Mouse (Mus musculus): ENCODE data around the gene Ctnnd2. TPM values are rescaled to one million over a fixed set of nuclear protein-coding genes. Genes with fewer than 3 reads are reported as not detected.

The Ctnnd2 gene
- polyA plus RNA-seq, 3 experiments from 2014 or later, result 0.27 TPM; not detected in 2

DNA sequence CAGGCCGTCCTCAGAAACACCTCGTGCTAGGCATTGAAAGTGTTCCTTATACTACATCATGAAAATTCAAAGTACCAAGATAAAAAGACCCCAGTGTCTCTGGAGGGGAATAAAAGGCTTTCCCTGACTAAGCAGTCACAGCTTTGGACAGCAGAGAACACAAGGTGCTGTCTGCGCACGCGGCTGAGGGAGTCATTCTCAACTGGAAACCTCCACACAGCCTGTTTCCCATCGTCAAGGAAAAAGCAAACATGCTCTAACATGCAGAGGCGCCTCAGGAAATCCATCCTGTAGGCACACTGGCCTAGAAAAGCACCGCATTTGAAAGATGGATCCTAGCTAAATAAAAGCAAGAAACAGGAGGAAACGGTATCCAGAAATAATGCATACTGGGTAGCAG is 483.0 kb downstream of the Ctnnd2 start:
- ATAC-seq, result no peak

DNA sequence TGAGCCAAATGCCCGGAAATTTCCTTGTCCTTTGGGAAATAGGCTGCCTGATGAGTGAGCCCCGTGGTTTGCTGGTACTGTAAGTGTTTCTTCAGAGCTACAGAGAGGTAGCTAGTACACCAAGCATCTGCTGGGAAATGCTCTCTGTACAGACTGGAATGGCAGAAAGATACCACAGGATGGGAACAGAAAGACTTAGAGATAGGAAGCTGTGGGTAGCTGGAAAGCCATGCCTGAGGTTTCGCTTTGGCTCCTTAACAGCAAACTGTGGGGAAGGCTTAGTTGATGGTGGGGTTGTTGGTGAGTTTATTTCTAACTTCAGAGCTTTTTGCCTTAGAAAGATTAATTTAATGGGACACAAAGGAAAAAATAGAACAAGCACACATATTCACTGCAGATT is 485.2 kb downstream of the Ctnnd2 start:
- no peak for ATAC-seq

DNA sequence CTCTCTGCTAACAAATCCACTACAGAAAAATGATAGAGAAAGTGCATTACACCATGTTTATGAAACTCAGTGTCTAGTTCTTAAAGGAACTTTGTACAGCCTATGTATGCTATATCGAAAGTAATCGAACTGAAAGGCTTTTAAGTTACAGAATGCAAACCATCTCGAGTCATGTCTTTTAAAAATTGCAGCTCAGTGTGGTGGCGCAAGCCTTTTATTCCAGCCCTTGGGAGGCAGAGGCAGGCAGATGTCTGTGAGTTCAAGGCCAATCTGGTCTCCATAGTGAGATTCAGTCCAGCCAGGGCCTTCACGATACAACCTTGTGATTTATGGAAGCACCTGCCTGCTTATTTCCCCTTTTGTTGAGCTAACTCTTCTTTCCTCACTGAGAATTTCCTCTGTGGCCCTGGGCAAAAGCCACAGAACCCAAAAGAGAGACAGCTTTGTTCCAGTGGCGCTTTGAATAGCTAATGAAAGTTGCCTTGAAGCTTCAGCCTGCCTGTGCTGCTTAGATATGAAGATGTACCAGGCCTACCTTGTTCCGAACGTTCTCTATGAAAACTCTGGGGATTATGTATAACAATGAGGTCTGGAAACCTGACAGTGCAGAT is 488.3 kb downstream of the Ctnnd2 start:
- no peak for ATAC-seq

DNA sequence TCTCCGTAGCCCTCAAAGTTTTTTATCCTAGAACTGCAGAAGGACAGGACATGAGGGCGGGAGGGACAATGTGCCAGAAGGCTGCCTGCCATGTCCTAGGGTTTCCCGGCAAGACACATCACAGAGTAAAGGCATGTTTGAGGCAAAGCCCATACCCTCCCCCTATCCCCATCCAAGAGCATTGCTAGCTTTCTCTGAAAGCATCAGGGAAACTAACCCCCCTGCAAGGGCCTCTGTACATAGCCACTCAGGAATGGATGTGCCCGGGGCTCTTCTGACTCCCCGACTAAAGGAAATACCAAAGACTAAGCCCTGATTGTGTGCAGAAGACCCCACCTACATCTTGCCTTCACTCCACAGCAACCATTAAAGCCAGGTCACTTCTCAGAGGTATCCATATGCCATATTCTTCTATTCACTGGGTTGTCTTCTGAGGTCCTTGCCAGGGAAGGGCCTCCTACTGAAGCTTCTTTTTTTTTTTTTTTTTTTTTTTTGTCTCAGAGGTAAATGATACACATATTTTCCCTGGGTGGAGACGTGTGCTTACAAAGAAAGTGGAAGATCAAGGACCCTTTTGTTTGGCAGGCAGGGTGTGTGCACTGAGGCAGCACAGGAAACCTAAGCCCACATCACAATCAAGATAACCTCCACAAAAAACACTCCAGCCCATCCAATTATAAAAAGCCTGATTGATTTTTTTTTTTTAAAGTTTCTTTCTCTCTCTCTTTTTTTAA is 489.5 kb downstream of the Ctnnd2 start:
- ATAC-seq, result no peak

DNA sequence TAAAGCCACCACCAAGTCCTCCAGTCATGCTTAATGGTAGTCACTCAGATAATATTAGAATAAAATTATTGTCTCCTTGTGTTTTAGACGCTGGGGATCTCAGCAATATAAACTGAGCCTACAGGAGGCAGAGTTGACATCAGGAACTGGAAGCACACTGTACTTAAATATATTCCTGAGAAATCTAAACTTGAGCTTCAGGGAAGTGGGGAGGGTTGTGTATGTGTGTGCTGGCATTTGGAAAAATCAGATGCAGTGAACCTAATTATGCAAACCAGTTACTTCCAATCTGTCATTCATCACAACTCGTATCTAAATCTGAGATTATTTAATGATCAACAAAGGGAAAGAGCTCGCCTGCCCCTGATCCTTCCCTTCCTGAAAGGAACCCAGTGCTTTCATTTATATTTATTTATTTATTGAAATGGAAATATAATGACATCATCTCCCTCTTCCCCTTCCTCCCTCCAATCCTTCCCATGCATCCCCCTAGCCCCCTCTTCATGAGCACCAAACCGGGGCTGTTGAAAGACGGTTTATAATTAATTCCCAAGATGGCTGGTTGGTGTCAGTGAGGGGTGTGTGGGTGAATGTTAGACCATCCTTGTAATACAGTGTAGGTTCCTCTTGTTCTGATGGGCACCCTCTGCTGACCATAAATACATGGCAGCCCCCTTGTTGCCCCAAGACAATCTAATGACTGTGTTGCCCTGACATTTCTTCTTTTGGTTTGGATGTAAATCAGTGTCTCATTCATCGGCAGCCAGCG is 495.6 kb downstream of the Ctnnd2 start:
- no peak for ATAC-seq

DNA sequence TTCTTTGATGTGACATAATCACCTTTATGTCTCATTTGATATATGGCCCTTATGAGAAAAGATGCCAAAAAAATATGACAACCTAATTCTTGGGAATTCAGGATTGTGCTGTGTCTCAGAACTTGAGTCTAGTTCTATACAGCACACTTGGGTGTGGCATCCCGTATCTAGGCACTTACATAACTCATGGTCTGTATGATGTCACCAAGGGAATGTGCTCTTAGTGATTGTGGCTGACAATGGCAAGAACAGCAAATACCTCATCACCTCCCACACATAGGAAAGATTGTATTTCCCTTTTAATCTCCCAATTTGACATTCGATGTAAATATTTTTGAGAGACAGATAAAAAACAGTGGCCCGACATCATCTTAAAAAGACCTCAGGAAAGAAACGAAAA is 509.5 kb downstream of the Ctnnd2 start:
- ATAC-seq, result no peak

DNA sequence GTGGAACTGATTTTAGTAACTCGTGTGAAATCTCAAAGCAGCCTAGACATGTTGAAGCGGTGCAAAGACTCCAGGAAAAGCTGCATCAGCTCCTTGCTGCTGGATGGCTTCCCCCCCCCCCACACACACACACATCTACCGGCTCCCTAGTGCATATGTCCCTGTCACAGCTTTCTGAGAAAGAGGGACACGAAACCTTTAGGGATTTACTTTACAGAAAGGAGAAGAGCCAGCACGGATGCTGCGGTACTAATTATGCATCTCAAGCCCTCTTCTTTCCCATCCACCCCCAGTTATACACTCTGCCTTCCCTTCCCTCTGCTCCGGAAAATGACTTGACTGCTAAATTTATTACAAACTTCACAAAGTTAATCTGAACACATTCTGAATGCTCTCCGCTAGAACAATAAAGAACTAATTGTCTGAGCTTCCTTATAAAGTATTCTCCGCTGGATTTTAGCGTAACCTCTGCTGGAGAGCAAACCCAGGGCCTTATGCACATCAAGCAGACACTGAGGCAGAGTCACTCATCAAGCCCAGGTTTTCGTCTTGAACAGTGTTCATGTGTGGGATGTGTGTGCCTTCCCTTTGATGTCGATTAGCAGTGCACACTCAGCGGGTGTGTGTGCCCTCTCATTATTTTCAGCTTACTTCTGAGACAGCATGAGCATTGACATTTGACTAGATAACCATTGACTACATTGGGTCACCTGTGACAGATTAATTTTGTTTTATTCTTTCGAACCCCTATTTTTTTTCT is 510.1 kb downstream of the Ctnnd2 start:
- no peak for ATAC-seq

DNA sequence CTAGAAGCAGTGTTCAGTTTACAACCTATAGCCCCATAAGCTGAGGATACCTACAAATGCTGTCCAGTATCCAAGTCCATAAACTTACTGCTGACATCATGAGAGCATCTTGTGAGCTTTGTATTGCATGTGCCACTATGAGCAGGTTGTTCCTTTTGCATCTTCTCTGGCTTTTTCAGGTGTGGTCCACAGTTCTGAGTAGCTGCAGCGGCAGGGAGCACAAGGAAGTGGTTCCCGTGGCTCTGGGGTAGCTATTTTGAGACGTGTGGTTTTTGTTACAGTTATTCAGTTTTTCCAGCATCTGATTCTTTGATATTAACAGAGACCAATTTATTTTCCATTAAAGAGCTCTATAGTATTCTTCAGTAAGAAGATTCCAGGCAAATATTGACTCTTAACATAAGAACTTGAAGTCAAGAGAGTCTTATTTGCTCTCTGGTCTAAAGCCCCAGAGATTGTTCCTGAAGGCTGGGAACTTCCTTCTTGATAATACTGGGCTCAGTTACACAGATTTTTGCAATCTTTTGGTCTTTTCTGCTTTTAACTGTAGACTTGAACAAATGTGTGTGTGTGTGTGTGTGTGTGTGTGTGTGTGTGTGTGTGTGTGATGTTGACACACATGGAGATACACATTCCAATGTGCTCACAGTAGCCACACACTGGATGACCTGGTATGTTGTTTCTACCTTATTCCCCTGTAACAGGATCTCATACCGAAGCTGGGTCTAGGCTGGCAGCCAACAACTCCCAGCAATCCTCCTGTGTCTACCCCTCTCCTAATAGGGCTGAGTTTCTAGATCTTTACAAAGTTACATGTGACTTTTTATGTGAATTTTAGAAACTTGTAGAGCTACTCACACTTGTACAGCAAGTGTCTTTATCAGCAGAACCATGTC is 514.1 kb downstream of the Ctnnd2 start:
- ATAC-seq, result no peak

DNA sequence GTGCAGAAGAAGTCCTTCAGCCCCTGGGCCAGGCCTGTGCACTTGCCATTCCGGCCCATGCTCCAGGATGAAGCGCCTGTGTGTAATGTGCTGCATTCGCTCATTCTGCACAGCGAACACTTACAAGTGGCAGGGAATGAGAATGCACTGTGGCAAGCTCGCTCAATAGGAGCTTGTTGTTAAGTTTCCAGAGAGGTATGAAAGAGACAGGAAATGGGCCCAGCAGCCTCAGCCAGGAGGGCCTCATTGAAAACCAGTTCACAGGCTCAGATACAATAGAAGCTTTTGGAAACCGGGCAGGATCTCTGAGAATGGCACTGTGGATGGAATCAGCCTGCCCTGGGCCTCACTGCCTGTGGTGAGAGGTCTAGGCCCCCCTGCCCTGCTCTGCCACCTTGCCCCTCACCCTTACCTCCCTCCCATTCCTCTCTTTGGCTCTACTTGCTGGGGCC is 521.4 kb downstream of the Ctnnd2 start:
- ATAC-seq, result no peak

DNA sequence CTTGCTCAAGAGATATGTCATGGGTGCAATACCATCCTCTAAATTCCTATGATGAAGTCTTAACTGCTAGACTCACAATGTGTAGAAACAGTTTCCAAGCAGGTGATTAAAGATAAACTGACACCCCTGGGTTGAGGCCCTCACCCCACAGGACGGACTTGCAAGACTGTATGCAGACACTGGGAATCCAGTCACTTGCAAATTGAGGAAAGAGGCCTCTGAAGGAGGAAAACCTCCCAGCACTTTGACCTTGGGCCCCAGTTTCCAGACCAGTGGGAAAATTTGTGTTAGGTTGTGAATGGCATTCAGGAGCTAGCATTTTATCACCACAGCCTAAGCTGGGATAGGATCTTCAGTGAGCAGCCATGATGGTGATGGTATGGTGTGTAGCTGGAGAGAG is 521.9 kb downstream of the Ctnnd2 start:
- no peak for ATAC-seq

DNA sequence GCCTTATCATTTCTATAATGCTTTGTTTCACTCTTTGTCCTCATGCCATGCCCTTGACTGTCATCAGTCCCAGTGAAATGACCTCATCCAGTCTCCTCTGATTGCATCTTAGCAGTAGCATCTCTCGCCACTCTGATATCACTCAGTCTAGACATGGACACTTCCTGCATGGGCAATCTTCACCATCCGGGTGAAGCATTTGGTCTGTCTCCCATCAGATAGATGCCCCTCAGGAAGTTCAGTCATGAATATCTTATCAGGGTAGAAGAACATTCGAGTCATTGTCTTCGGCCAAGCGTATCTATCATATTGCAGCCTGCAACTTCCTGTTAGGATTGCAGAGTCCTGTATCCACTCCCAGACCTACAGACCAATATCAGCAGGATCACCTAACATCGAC is 523.5 kb downstream of the Ctnnd2 start:
- no peak for ATAC-seq

DNA sequence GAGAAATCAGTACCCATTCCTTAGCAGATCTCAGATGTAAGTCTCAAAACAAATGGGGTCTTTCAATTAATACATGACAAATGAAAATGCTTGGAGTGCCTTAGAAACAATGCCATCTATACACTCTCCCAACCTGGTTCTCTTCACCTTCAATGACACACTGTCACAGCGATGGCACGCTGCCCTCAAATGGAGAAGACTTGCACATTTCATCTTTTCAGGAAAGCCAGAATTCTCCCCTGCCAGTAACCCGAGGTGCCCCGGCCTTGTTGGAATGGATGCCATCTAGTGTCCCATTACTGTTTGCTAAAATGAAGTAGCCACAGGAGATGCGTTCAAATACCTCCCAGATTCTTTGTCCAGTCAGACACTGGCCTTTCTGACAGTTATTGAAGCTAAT is 525.0 kb downstream of the Ctnnd2 start:
- no peak for ATAC-seq

DNA sequence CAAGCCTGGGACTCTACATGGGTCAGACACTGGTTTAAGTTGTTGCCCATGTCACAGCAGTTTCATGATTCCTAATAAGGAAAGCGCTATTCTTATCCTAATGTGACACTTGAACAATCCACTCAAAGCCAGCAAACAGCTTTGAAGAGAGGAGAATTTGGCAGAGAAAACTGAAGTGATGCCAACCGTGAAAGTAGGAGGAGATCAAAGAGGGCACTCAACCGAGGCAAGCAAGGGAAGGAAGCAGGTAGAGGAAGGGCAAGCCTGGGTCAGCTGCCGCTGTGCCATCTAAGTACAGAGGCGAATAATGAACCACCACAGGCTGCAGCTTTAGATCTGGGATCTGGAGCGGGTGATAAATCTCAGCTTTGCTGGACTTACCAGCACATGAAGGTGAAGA is 528.4 kb downstream of the Ctnnd2 start:
- no peak for ATAC-seq

DNA sequence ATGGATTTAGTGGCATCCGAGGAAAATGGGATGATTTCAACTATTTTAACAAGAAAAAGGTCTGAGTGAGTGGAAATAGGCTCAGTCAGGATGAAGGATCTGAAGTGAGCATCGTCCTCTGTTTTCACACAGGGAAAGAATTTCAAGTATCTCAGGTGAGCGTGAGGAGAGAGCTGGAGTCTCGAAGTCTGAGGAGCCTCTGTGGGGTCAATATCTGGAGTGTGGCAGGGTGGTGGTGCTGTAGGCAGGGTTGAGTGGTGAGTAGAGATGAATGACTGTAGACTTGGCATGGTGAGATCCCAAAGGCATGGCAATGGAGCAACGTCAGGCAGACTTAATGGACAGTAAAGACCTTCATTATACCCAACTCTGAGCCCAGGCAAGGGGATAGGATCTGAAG is 529.2 kb downstream of the Ctnnd2 start:
- no peak for ATAC-seq

DNA sequence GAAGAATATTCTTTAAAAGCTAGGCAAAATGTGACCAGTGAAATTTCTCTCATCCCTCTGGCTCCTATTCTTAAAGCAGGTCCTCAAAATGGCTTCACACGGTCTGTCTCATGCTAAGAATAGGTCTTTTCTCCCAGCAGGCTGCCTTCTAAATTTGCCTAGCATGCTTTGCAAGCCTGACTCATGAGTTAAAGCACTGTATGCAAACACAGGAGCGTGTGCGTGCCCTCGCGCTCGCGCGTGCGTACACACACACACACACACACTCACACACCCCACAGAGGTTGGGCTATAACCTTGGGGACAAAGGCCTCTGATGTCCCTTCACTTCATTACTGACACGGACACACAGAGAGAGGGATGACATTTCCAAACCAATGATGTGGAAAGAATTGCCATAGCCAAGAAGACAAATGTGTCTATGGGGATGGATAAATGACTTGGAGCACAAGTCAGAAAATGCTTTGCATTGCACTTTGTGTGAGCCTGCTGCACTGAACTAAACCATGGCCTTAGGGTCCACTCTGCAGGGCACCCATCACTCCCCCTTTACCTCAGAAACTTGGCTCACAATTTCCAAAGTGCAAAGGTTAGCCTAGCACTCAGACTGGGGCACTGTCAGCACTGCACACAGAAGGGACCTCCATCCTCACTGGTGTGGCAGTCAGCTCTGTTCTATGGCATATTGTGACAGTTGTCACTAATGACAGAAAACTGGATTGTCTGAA is 536.8 kb downstream of the Ctnnd2 start:
- ATAC-seq, result no peak

DNA sequence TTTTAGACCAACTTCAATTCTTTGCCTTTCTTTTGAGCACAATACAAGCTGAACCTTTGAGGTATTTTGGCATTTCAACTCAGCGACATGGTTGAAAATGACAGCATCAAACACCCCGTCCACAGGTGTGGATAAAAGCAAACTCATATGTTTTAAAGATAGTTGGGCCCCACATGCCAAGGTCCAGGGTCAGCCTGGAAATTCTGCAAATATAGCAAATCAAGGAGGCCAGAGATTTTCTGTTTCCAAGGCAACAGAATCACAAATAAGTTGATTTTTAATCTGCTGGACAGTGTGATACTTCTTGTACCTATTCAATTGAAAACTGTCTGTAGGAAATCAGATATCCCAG is 537.3 kb downstream of the Ctnnd2 start:
- no peak for ATAC-seq

DNA sequence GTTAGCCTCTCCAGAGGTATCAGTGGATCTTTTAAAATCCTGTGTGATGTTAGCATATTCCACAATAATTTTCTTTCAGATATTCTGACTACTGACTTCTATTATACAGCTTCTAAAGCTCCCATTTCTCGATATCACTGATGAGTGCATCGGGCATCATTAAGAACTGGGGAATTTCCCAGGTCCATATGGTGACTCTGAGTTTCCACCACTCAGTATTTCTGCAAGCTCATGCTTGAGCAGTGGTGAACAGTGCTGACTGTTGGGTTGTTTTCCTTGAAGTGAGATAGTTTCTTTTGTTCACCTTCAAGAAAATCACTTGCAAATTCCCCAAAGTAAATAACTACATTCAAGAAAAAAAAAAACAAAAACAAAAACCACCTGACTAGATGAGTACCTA is 542.4 kb downstream of the Ctnnd2 start:
- ATAC-seq, result no peak

DNA sequence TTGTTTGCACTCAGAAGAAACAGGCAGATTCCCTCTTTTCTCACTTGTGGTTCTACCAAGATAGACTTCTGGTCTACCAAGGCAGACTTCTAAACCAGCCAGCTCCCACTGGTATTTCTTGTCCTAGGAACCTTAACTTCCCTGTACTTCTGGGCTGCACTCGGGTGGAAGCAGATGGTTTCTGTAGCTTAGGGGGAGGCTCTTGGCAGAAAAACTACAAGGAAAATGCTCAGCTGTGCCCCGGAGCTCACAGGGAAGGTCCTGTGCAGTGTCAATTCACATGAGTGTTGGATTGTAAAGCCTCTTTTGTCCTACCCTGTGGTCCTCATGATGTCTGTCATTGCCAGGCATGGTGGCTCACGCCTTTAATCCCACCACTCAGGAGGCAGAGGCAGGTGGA is 546.4 kb downstream of the Ctnnd2 start:
- no peak for ATAC-seq

DNA sequence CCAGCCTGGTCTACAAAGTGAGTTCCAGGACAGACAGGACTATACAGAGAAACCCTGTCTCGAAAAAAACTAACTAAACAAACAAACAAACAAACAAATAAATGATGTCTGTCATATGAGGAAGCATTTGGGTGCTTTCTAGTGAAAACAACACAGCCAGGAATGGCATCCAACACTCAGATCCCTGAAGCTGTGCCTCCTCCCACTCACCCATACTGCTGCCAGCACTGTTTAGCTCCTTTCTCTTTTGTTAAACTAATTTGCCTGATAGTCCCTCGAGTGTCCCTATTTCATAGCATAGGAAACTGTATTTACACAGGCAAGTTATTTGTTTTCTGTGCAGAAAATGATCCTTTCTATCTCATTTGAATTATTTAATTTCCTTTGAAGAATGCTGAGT is 546.8 kb downstream of the Ctnnd2 start:
- no peak for ATAC-seq

DNA sequence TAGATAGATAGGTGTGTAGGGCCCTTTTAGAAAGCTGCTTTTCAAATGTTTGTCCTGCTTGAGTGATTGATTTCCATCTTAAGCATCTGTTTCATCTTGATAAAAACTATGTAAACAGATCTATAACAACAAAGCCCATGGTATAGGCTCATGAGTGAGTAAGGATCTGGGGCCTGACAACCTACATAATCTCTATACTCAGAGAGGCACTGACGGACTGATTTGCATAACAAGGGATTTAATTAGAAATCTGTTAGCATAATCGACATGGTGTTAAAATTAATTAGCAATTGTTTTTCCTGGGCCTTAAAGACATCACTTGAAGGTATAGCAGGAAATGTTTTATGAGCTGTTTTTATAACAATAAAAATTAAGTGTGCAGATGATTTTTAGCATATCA is 548.7 kb downstream of the Ctnnd2 start:
- ATAC-seq, result no peak

DNA sequence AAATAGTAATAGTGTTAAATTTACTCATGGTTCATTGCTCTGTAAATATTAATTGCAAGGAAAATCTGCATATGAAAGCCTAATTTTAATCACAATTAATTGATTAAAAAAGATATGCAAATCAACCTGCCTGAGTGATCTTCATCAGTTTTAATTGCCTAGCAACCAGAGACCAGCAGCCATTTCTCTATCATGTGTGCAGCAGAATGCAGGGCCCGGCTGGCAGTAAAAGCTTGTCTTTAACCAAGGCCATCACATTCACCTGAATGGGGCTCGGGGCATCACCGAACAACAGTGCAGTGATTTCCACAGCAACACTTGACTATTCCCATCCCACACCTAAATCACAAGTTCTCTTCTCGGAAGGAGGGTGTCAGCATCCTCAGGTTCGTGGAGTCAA is 553.7 kb downstream of the Ctnnd2 start:
- ATAC-seq, result no peak
